Mouse (Mus musculus) 3134 (cell line): ENCODE results near the gene Cacna1e.

ENCODE experiments used
- DNase-seq: peaks from one replicate; pipeline ENCODE4 v3.0.0-alpha.2; 2011; ENCODE audit warnings: low spot score; ENCODE audit not compliant: insufficient read length; ENCODE audit errors: extremely low read depth

The Cacna1e gene

GRCm38 (mm10) chr1:154536763-154537162 lies 347.5 kb downstream of the Cacna1e start:
- DNase-seq = no peak

GRCm38 (mm10) chr1:154532987-154533940 lies 351.0 kb downstream of the Cacna1e start:
- no peak for DNase-seq

- DNase-seq = no peak
Observed at GRCm38 (mm10) chr1:154529666-154530065, 354.6 kb downstream of the Cacna1e start.

- no peak for DNase-seq
Observed at GRCm38 (mm10) chr1:154528803-154529202, 355.5 kb downstream of the Cacna1e start.

- DNase-seq = no peak
Observed at GRCm38 (mm10) chr1:154520715-154521114, 363.6 kb downstream of the Cacna1e start.

- DNase-seq = no peak
Observed at GRCm38 (mm10) chr1:154515350-154515749, 369.0 kb downstream of the Cacna1e start.

- DNase-seq = no peak
Observed at GRCm38 (mm10) chr1:154511736-154512135, 372.6 kb downstream of the Cacna1e start.

- no peak for DNase-seq
Observed at GRCm38 (mm10) chr1:154504005-154504404, 380.3 kb downstream of the Cacna1e start.

GRCm38 (mm10) chr1:154500869-154501268 lies 383.4 kb downstream of the Cacna1e start:
- no peak for DNase-seq

- DNase-seq = no peak
Observed at GRCm38 (mm10) chr1:154500187-154500866, 384.0 kb downstream of the Cacna1e start.

- no peak for DNase-seq
Observed at GRCm38 (mm10) chr1:154498821-154499220, 385.5 kb downstream of the Cacna1e start.

- DNase-seq = no peak
Observed at GRCm38 (mm10) chr1:154491071-154491470, 393.2 kb downstream of the Cacna1e start.

GRCm38 (mm10) chr1:154476671-154477070 lies 407.6 kb downstream of the Cacna1e start:
- no peak for DNase-seq

GRCm38 (mm10) chr1:154475706-154476105 lies 408.6 kb downstream of the Cacna1e start:
- DNase-seq = no peak

- no peak for DNase-seq
Observed at GRCm38 (mm10) chr1:154474156-154474555, 410.1 kb downstream of the Cacna1e start.

GRCm38 (mm10) chr1:154467265-154467664 lies 417.0 kb downstream of the Cacna1e start:
- no peak for DNase-seq

GRCm38 (mm10) chr1:154461521-154461920 lies 422.8 kb downstream of the Cacna1e start:
- DNase-seq = peak; percentile 34

GRCm38 (mm10) chr1:154460067-154460466 lies 424.2 kb downstream of the Cacna1e start:
- DNase-seq = no peak

GRCm38 (mm10) chr1:154458601-154459000 lies 425.7 kb downstream of the Cacna1e start:
- DNase-seq = no peak

GRCm38 (mm10) chr1:154450799-154451198 lies 433.5 kb downstream of the Cacna1e start:
- no peak for DNase-seq

GRCm38 (mm10) chr1:154446456-154446855 lies 437.8 kb downstream of the Cacna1e start:
- no peak for DNase-seq

- DNase-seq = no peak
Observed at GRCm38 (mm10) chr1:154433520-154433919, 450.8 kb downstream of the Cacna1e start.
